Mouse (Mus musculus) limb, embryonic 11.5 days (tissue): ENCODE measurements around the gene Rps23. TPM values are rescaled to one million over a fixed set of nuclear protein-coding genes. Genes with fewer than 3 reads are reported as not detected.

Experiments used
- ATAC-seq: fragments of 200-750 bp; cut with Nextera tagmentation; 2 replicates; pipeline ENCODE4 v1.8.0; 2017; ENCODE audit warnings: low read depth; ENCODE audit not compliant: insufficient number of reproducible peaks, low FRiP score, low TSS enrichment
- DNase-seq: peaks from one replicate; pipeline ENCODE4 v3.0.0-alpha.2; 2015; ENCODE audit warnings: low spot score
- H3K27ac ChIP-seq: fragments of 300-500 bp; sonication (generic); replicated peaks from 2 replicates; pipeline ENCODE4 v1.5.1; 2014; ENCODE audit warnings: low read depth, mild to moderate bottlenecking, low read length
- H3K27me3 ChIP-seq: fragments of 300-500 bp; sonication (generic); 2 replicates; pipeline ENCODE4 v1.6.1; 2014; ENCODE audit warnings: mild to moderate bottlenecking, low read length, mixed read lengths; ENCODE audit not compliant: control insufficient read depth, insufficient read depth
- H3K36me3 ChIP-seq: fragments of 300-500 bp; sonication (generic); 2 replicates; pipeline ENCODE4 v1.6.1; 2014; ENCODE audit warnings: mild to moderate bottlenecking, low read length, moderate library complexity, mixed read lengths; ENCODE audit not compliant: control insufficient read depth, insufficient read depth
- H3K4me1 ChIP-seq: fragments of 300-500 bp; sonication (generic); 2 replicates; pipeline ENCODE4 v1.6.1; 2014; ENCODE audit warnings: low read length, mixed read lengths; ENCODE audit not compliant: control insufficient read depth, insufficient read depth
- H3K4me2 ChIP-seq: fragments of 300-500 bp; sonication (generic); 2 replicates; pipeline ENCODE4 v1.6.1; 2014; ENCODE audit warnings: low read depth, mild to moderate bottlenecking, moderate library complexity; ENCODE audit not compliant: severe bottlenecking
- H3K4me3 ChIP-seq: fragments of 300-500 bp; sonication (generic); 2 replicates; pipeline ENCODE4 v1.5.1; 2014; ENCODE audit warnings: low read depth, low read length
- H3K9ac ChIP-seq: fragments of 300-500 bp; sonication (generic); 2 replicates; pipeline ENCODE4 v1.6.1; 2014; ENCODE audit warnings: mild to moderate bottlenecking, low read length
- H3K9me3 ChIP-seq: fragments of 300-500 bp; sonication (generic); 2 replicates; pipeline ENCODE4 v1.6.1; 2016; ENCODE audit warnings: low read length; ENCODE audit not compliant: control insufficient read depth
- WGBS: fragments of 180-500 bp; shearing (Covaris S2); extraction: QIAGEN DNeasy Blood & Tissue Kit; methylation state at CpG from one replicate; pipeline ENCODE4 v1.1.7; 2014; 5-methylcytosine and 5-hydroxymethylcytosine counted together
- polyA plus RNA-seq: library from polyadenylated mRNA; unstranded; fragments of >200 nt; fragmentation: Nextera tagmentation; extraction: Ambion mirVana; gene quantifications from 2 replicates; pipeline ENCODE4 v1.2.1, GENCODE M21; 2014

Rps23 gene
- polyA plus RNA-seq, 1 experiment from 2014 or later, result 287 TPM

DNA sequence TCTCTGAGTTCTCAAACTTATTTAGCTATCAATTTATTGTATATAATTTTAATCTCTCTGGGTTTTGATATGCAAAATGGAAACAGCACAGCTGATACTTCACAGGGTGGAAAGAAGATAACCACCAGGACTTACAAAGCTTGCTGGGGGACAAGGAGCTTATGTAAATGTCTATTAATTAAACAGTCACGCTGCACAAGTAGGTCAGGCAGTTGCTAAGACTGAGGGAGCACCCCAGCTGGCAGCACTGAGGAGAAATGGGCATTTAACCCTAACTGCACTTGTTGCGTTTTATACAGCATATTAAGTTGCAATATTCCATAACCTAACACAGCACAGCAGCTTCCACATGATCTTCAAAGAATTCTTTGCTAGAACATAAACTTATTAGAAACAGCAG, 36.1 kb downstream of the Rps23 start:
- Histone ChIP-seq H3K4me2 (no peak overlapping the region), H3K4me3 (no peak overlapping the region), H3K27ac (no peak overlapping the region), H3K36me3 (no peaks in the 10 kb centered on the region), H3K9me3 (no peaks in the 10 kb centered on the region), H3K4me1 (no peaks in the 10 kb centered on the region), H3K9ac (no peak overlapping the region), H3K27me3 (no peaks in the 10 kb centered on the region)
- DNase-seq (no peak), ATAC-seq (no peak)
- 61% methylated on average over 2 of the region's 2 CpGs for WGBS

DNA sequence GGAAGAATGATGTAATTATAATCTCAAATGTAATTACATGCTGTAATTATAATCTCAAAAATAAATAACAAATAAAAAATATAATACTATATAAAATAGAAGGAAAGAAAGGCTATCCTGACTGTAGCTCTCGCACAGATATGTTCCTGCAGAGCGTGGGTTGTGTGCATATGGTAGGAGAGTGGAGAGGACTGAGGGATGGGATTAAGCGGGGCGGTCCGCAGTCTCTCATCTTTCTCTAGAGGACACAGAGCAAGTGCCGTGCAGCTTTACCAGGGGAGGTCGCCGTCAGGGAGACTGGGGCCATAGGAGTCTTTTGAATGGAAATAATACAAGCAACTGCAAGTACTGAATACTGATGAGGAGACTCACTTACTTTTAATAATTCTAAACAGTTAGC, 37.8 kb downstream of the Rps23 start:
- Histone ChIP-seq H3K36me3 (no peaks in the 10 kb centered on the region), H3K4me2 (no peak overlapping the region), H3K9ac (no peak overlapping the region), H3K27ac (no peak overlapping the region), H3K4me3 (no peak overlapping the region), H3K4me1 (no peaks in the 10 kb centered on the region), H3K9me3 (no peaks in the 10 kb centered on the region), H3K27me3 (no peaks in the 10 kb centered on the region)
- ATAC-seq (no peak), DNase-seq (no peak)
- WGBS, result 96% methylated on average over 8 of the region's 8 CpGs

GRCm38 (mm10) chr13:90962836-90963760, 40.3 kb downstream of the Rps23 start:
- no peak for DNase-seq
- WGBS, result 69% methylated on average over 10 of the region's 10 CpGs
- H3K36me3 ChIP-seq, result no peaks in the 10 kb centered on the region

DNA sequence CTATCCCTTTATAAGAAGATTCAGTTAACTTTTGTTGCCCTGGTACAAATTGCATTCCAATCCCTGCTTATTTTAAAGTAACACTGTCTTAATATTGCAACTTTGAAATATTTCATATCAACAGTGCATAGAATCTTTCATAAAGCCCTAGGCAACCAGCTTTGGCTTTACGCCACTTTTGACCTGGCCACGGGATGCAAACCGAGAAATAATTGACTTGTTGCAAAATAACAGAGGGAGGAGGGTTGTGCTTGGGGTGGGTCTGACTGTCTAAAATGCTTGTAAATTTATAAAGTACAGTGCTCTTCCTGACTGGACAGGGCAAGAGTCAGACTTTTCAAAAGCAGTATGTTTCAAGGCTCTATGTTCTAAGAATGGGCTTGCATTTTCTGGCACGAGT, 41.8 kb downstream of the Rps23 start:
- Histone ChIP-seq H3K36me3 (no peaks in the 10 kb centered on the region), H3K9me3 (no peaks in the 10 kb centered on the region), H3K4me2 (no peak overlapping the region), H3K27me3 (no peaks in the 10 kb centered on the region), H3K9ac (no peak overlapping the region), H3K27ac (no peak overlapping the region), H3K4me1 (no peaks in the 10 kb centered on the region), H3K4me3 (no peak overlapping the region)
- WGBS, result 92% methylated on average over 4 of the region's 4 CpGs
- no peak for DNase-seq
- no peak for ATAC-seq

More at GRCm38 (mm10) chr13:90962836-90963760, 40.3 kb downstream of the Rps23 start:
- no peaks in the 10 kb centered on the region for H3K9me3 ChIP-seq
- no peaks in the 10 kb centered on the region for H3K4me1 ChIP-seq
- H3K4me3 ChIP-seq, result no peak overlapping the region
- no peak overlapping the region for H3K9ac ChIP-seq
- no peak overlapping the region for H3K4me2 ChIP-seq
- no peak overlapping the region for H3K27ac ChIP-seq
- ATAC-seq, result no peak
- H3K27me3 ChIP-seq, result no peaks in the 10 kb centered on the region

- Histone ChIP-seq H3K27ac (no peak overlapping the region), H3K36me3 (no peaks in the 10 kb centered on the region), H3K27me3 (no peaks in the 10 kb centered on the region), H3K9ac (no peak overlapping the region), H3K4me1 (no peaks in the 10 kb centered on the region), H3K4me2 (no peak overlapping the region), H3K9me3 (no peaks in the 10 kb centered on the region), H3K4me3 (no peak overlapping the region)
- no peak for DNase-seq
- 77% methylated on average over 8 of the region's 8 CpGs for WGBS
- ATAC-seq, result no peak
Measured at GRCm38 (mm10) chr13:90965996-90966395, 43.2 kb downstream of the Rps23 start.

GRCm38 (mm10) chr13:90967422-90967821, 44.7 kb downstream of the Rps23 start:
- Histone ChIP-seq H3K4me1 (no peaks in the 10 kb centered on the region), H3K27me3 (no peaks in the 10 kb centered on the region), H3K36me3 (no peaks in the 10 kb centered on the region), H3K9ac (no peak overlapping the region), H3K4me3 (no peak overlapping the region), H3K9me3 (no peaks in the 10 kb centered on the region), H3K4me2 (no peak overlapping the region), H3K27ac (no peak overlapping the region)
- WGBS, result 7% methylated on average over 4 of the region's 4 CpGs
- DNase-seq (peak; percentile 89), ATAC-seq (no peak)

- H3K36me3 ChIP-seq, result no peaks in the 10 kb centered on the region
- no peak for ATAC-seq
- WGBS, result 80% methylated on average over 4 of the region's 4 CpGs
Measured at GRCm38 (mm10) chr13:90968940-90969339, 46.2 kb downstream of the Rps23 start.

DNA sequence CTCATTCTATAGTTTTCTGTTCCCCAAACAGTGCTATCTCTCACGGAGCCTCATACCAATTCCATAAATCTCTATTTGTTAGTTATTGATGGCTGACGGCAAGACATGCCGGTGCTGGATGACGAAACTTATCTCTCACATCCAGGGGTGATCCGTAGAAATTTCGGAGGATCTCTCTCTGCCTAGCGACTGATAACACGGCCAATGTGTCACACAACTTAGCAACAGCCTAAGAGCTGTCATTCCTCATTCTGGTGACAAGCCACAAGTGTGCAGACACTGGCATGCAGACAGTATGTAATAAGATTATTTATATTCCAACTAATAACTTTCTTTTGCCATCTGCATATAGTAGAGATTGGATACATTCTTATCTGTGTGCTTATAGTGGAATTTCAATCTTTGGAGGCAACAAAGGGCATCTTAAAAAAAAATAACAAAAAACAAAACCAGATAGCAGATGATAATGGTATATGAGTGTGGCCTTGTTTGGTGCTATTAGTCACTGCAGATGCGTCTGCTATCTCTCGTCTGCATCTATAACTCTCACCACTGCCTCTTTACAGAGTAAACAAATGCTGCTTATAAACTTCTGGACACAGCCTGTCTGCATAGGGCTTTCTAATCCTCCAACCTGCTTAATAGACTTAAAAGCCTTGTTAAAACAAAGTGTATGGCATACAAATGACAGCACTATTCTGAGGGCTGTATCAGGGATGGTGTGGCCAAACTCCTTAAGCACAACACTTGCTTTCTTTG, 47.7 kb downstream of the Rps23 start:
- H3K4me2 ChIP-seq, result no peak overlapping the region
- H3K4me1 ChIP-seq, result peaks cover 2% of the 10 kb centered on the region; the same call in 1 of the 2 replicates
- ATAC-seq (no peak), DNase-seq (no peak)
- no peak overlapping the region for H3K9ac ChIP-seq
- no peak overlapping the region for H3K27ac ChIP-seq
- no peaks in the 10 kb centered on the region for H3K9me3 ChIP-seq
- no peak overlapping the region for H3K4me3 ChIP-seq
- no peaks in the 10 kb centered on the region for H3K27me3 ChIP-seq
- H3K36me3 ChIP-seq, result no peaks in the 10 kb centered on the region
- 86% methylated on average over 10 of the region's 10 CpGs for WGBS

More at GRCm38 (mm10) chr13:90968940-90969339, 46.2 kb downstream of the Rps23 start:
- H3K4me3 ChIP-seq, result no peak overlapping the region
- H3K4me2 ChIP-seq, result no peak overlapping the region
- H3K9me3 ChIP-seq, result no peaks in the 10 kb centered on the region
- DNase-seq, result no peak
- H3K9ac ChIP-seq, result no peak overlapping the region
- H3K27me3 ChIP-seq, result no peaks in the 10 kb centered on the region
- peaks cover 2% of the 10 kb centered on the region; the same call in 1 of the 2 replicates for H3K4me1 ChIP-seq
- H3K27ac ChIP-seq, result no peak overlapping the region
